Mouse (Mus musculus): ENCODE results near the gene R3hcc1l. TPM values are rescaled to one million over a fixed set of nuclear protein-coding genes. Genes with fewer than 3 reads are reported as not detected.

The R3hcc1l gene
- 10 to 100 TPM; 13.4 to 20.7 TPM for total RNA-seq (2021)
- long read RNA-seq, experiment 1, full-length matches to known transcripts, result 22 of 27 reads
- long read RNA-seq, experiment 1, partial matches to known transcripts, result 3 of 27 reads
- long read RNA-seq, experiment 1, other reads (novel, unspliced or antisense), result 2 of 27 reads
- long read RNA-seq, experiment 2, full-length matches to known transcripts, result 11 of 12 reads
- long read RNA-seq, experiment 2, partial matches to known transcripts, result 0 of 12 reads
- long read RNA-seq, experiment 2, other reads (novel, unspliced or antisense), result 1 of 12 reads

DNA sequence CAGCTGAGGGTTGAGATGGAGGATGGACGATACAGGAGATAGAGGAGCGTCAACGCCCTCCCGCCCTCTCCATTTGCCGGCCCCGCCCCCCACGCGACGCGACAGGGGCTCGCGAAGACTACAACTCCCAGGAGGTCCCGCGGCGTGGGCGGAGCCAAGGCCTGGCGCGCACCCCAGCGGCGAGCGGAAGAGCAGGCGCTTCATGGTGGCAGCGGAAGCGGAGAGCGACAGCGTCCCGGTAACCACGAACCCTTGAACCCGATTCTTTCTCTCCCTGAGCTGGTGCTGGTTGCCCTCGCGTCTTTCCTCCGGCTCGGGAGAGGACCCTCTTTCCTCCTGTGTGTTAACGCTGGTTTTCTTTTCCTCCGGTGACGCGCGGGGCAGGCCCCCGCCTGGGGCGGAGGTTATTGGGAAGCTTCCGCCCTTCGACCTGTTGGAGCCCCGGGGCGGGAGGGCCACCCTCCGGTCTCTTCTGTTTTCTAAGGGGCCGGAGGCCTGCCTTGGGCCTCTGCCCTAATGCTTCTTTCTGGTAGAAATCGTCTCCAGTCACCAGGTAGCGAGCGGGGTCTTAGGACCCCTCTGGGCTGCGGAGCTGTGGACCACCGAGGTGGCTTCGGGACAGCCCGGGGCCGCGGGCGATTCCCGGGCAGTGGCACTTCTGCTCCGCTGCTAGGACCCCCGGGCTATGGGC is at the start of gene R3hcc1l:
TSS of gene R3hcc1l (plus strand) at position 140 of the 691 bp plus-strand sequence.
- peak; percentile 61 for TF ChIP-seq CTCF (IDR thresholded peaks at IDR 0.05)
- Histone ChIP-seq H3K4me3 (peak within 1 kb of the TSS; percentile 100), H3K27ac (peak within 1 kb of the TSS; percentile 96)
- peak; percentile 99 for DNase-seq
- intact Hi-C loops (cut with DNase I), result no loop called here

- intact Hi-C loops (cut with DNase I), result no loop called here
- no peak overlapping the region for H3K4me3 ChIP-seq
- TF ChIP-seq CTCF (IDR thresholded peaks at IDR 0.05), result no peak
- H3K27ac ChIP-seq, result no peak overlapping the region
- no peak for DNase-seq
Observed at GRCm38 (mm10) chr19:42471571-42471970, 47.0 kb upstream of the R3hcc1l start.

GRCm38 (mm10) chr19:42472831-42473230 is 45.7 kb upstream of the R3hcc1l start:
- intact Hi-C loops (cut with DNase I), result no loop called here
- Histone ChIP-seq H3K4me3 (no peak overlapping the region), H3K27ac (no peak overlapping the region)
- TF ChIP-seq CTCF (IDR thresholded peaks at IDR 0.05), result no peak
- DNase-seq, result no peak

DNA sequence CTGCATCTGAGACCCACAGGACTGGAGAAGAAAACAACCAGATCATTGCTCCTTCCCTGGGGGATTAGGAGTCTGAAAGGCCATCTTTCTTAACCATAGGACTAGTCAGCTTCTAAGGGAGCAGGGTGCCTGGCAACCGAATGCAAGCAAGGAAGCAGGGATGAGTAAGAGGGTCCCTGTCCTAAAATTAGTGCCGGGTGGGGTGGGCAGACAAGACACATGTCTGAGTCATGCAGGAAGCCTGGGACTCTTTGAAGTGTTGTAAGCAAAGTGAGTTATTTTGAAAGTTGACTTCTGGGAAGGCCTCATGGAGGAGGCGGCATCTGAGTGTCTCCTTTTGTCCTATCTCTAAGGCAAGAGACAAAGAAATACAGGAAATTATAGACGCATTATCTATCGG is 40.8 kb upstream of the R3hcc1l start:
- TF ChIP-seq CTCF (IDR thresholded peaks at IDR 0.05), result no peak
- Histone ChIP-seq H3K4me3 (no peak overlapping the region), H3K27ac (no peak overlapping the region)
- intact Hi-C loops (cut with DNase I), result no loop called here
- no peak for DNase-seq

DNA sequence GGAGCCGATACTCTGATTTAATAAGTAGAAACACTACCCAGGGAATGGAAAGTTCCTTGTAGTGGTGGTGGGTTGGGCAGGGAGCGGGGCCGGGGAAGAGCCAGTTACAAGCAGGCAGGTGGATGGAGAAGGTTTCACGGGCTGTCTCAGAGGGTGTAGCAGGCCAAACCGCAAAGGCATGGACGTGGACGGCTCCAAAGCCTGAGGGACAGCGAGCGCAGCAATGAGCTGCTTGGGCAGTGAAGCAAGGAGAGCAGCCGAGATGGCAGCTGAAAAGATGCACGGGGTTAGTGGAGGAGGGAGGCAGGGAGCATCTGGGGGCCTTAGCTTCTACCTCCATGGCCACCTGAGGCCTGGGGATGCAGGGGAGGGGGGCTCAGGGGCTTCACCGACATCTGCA is 40.3 kb upstream of the R3hcc1l start:
- Histone ChIP-seq H3K27ac (no peak overlapping the region), H3K4me3 (no peak overlapping the region)
- DNase-seq, result no peak
- no peak for TF ChIP-seq CTCF (IDR thresholded peaks at IDR 0.05)
- intact Hi-C loops (cut with DNase I), result no loop called here

DNA sequence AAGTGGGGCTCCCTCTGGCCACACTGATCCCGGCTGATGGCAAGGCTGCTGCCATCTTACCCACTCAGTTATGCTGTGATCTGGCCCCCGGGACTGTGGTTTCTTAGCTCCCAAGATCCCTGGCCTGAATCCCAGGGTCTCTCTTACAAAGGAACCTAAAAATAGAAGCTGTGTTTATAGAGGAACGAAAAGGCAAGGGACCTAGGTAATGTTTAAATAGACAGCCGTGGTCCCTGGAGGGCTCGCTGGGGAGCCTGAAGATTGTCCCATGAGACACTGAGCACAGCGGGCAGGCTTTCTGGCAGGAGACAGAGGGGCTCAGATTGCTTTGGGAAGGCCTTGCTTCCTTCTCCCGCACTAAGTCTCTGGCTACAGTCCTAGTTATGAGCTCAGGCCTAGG is 33.1 kb upstream of the R3hcc1l start:
- Histone ChIP-seq H3K4me3 (no peak overlapping the region), H3K27ac (no peak overlapping the region)
- TF ChIP-seq CTCF (IDR thresholded peaks at IDR 0.05), result no peak
- intact Hi-C loops (cut with DNase I), result no loop called here
- no peak for DNase-seq

DNA sequence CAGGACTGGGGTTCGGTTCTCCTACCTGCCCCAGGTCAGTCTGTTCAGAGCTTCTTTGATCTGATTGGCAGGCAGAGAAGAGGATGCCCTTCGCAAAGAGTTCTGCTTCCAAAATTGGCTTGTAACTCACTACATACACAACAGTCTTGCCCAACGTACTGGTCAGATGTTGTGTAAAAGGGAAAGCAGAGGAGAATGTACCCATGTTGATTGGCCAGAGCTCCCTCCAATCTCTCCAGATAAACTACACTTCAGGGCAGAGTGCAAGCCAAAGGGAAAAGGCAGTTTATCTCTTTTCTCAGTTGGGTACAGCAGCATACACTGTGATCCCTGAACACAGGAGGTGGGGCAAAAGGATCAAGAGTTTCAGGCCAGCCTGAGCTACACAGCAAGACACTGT is 31.3 kb upstream of the R3hcc1l start:
- Histone ChIP-seq H3K27ac (no peak overlapping the region), H3K4me3 (no peak overlapping the region)
- intact Hi-C loops (cut with DNase I), result no loop called here
- DNase-seq, result no peak
- no peak for TF ChIP-seq CTCF (IDR thresholded peaks at IDR 0.05)

DNA sequence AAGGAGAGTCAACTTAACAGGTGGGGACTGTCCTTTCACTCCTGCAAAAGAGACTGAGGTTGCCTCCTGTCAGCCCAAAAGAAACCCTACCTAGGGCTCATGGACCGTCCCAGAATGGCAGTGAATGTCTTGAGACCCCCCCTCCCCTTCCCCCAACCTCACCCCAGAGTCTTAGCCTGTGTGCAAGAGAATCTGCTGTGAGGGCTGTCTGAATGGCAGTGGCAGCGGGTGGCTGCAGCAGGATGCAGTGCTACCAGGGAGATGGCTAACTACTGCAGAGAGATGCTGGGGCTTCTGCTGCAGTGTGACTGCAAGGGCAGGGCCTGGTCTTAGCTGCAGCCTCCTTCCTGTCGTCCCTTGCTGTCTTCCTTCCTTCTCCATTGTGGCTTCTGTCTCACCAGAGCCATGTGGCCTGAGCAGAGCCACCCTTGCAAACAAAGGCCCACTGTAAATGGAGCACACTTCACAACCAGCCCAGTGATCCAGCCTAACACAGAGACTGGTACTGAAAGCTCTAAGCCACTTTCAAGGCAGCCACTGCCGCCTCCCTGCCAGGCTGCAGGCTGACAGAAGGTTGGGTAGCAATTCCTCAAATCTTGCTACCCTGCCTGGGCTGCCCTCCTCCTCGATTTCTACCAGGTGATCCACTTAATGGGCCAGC is 25.2 kb upstream of the R3hcc1l start:
- no peak for TF ChIP-seq CTCF (IDR thresholded peaks at IDR 0.05)
- Histone ChIP-seq H3K27ac (no peak overlapping the region), H3K4me3 (no peak overlapping the region)
- intact Hi-C loops (cut with DNase I), result no loop called here
- no peak for DNase-seq

- no peak for TF ChIP-seq CTCF (IDR thresholded peaks at IDR 0.05)
- Histone ChIP-seq H3K4me3 (no peak overlapping the region), H3K27ac (no peak overlapping the region)
- DNase-seq, result no peak
- intact Hi-C loops (cut with DNase I), result no loop called here
Observed at GRCm38 (mm10) chr19:42504156-42504555, 14.4 kb upstream of the R3hcc1l start.

- intact Hi-C loops (cut with DNase I), result no loop called here
- no peak for DNase-seq
- H3K27ac ChIP-seq, result no peak overlapping the region
- no peak overlapping the region for H3K4me3 ChIP-seq
- TF ChIP-seq CTCF (IDR thresholded peaks at IDR 0.05), result no peak
Observed at GRCm38 (mm10) chr19:42509625-42510024, 8.9 kb upstream of the R3hcc1l start.

GRCm38 (mm10) chr19:42510276-42511171 is 8.0 kb upstream of the R3hcc1l start:
- intact Hi-C loops (cut with DNase I), result no loop called here
- H3K4me3 ChIP-seq, result no peak overlapping the region

DNA sequence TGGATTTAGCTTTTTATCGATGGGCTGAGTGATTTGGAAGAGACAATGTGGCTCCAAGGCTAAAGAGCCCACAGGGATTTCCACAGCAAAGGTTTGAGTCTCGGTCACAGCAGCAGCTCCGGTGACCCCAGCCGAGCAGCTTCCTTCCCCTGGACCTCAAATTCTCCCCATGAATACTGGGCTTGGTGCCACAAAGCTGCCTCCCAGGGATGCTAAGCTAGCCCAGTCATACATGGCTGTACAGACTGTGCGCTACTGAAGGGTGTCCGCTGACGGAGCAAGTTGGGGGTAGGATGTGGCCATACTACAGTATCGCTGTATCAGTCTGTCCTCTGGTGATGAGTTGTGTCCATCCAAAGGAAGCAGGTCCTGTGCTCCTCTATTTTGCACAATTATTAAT is 2.9 kb upstream of the R3hcc1l start:
- Histone ChIP-seq H3K27ac (no peak overlapping the region), H3K4me3 (no peak overlapping the region)
- DNase-seq, result no peak
- intact Hi-C loops (cut with DNase I), result no loop called here
- no peak for TF ChIP-seq CTCF (IDR thresholded peaks at IDR 0.05)

More at GRCm38 (mm10) chr19:42510276-42511171, 8.0 kb upstream of the R3hcc1l start:
- H3K27ac ChIP-seq, result no peak overlapping the region
- DNase-seq, result peak; percentile 24
- TF ChIP-seq CTCF (IDR thresholded peaks at IDR 0.05), result no peak

Measured in gastrocnemius, adult 2 months (tissue).